Mouse (Mus musculus) layer of hippocampus, adult 2 months (tissue): ENCODE measurements around the gene Mettl24. TPM values are rescaled to one million over a fixed set of nuclear protein-coding genes. Genes with fewer than 3 reads are reported as not detected.

ENCODE experiments used
- DNase-seq, 2 experiments: peaks; one replicate each; pipeline ENCODE4 v3.0.0; 2022; ENCODE audit warnings: low spot score in 2 of 2
- H3K27ac ChIP-seq: fragments of 200-600 bp; 2 replicates; pipeline ENCODE4 v1.8.1; 2022
- H3K4me3 ChIP-seq: fragments of 200-600 bp; 2 replicates; pipeline ENCODE4 v1.8.1; 2022; ENCODE audit warnings: mild to moderate bottlenecking
- CTCF ChIP-seq: fragments of 200-600 bp; conservative IDR thresholded peaks from 2 replicates; pipeline ENCODE4 v1.8.1; 2022; ENCODE audit warnings: antibody characterized with exemption, mild to moderate bottlenecking, moderate library complexity
- total RNA-seq, 2 experiments: library from RNA; stranded (reverse); gene quantifications; 2 replicates each; pipeline ENCODE4 v1.2.3; 2021

Gene Mettl24
- total RNA-seq, 2 experiments from 2014 or later: 2.0 to 2.8 TPM

DNA sequence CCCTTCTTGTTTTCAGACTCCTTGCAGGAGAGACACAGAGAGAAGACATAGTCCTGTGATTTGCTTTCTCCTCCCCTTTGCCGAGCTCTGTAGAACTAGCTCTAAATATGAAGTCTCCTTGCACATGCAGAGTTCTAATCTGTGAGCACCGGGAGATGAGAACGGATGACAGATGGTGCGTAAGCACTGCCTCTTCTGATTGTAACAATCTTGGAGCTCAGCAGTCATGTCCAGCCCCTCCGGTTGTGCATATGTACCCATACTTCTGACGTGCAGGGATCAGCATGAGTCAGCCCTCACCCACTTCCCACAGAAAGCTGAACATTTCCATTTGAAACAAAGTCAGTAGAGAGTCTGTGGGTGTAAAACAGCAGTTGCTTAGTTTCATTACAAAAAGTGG, 5.2 kb downstream of the Mettl24 start:
- DNase-seq: peak; percentile 71 to 93
- no peak overlapping the region for H3K4me3 ChIP-seq
- H3K27ac ChIP-seq: peak overlapping the region; percentile 99
- TF ChIP-seq CTCF: no peak

DNA sequence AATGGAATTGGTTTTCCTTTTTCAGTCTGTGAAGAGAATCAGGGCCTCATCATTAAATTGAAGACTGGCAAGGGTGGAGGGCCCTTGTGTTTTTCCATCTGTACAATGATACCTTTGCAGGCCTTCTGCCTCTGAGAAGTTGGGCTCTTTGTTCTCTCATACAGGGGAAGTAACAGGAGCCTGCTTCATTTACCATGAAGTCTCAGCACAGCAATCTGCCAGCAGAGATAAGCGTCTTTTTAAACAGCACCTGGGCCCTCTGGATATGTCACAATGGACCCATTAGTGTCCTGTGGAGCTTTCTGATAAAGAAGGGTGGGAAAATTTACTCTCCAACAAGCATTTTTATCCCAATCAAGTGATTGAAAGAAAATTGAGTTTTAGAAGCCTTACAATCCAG, 5.8 kb downstream of the Mettl24 start:
- TF ChIP-seq CTCF: no peak
- H3K4me3 ChIP-seq: no peak overlapping the region
- no peak for DNase-seq
- peak overlapping the region; percentile 99 for H3K27ac ChIP-seq

DNA sequence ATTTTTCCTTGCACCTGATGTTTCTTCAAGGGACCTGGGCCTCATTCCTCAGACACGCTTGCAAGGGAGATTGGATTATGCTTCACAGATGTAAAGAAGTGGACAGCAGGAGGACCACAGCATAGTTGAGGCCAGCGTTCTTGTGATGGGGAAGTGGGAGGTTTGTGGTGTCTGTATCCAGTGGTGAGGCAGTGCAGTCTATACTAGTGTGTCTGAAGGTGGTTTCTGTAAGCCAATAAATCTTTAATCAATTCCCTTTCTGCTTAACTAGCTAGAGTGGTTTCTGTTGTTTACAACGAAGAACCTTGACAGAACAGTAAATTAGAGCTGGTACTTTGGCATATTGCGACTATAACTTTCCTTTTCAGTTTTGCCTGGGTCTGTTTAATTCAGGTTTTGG, 15.6 kb downstream of the Mettl24 start:
- DNase-seq: no peak
- Histone ChIP-seq H3K4me3 (no peak overlapping the region), H3K27ac (peak overlapping the region; percentile 61; the same call in 1 of the 2 replicates)
- no peak for TF ChIP-seq CTCF

DNA sequence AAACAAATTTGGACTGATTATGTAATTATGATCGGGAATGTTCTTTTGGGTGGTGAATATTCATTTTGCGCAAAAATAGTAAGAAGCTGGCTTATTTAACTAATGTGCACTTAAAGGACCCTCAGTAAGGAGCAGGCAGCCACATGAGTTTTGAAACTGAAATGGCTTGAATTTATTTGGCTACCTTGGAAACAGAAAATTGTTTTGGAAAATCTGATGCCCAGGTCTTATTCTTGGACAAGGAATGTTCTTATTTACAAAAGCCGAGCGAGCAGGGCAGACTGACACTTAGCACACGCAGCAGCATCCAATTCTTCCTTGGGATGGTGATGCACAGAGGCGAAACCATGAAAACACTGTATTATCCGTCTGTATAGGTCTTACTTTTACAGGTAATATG, 28.0 kb downstream of the Mettl24 start:
- Histone ChIP-seq H3K4me3 (no peak overlapping the region), H3K27ac (peak overlapping the region; percentile 75)
- TF ChIP-seq CTCF: no peak
- no peak for DNase-seq

DNA sequence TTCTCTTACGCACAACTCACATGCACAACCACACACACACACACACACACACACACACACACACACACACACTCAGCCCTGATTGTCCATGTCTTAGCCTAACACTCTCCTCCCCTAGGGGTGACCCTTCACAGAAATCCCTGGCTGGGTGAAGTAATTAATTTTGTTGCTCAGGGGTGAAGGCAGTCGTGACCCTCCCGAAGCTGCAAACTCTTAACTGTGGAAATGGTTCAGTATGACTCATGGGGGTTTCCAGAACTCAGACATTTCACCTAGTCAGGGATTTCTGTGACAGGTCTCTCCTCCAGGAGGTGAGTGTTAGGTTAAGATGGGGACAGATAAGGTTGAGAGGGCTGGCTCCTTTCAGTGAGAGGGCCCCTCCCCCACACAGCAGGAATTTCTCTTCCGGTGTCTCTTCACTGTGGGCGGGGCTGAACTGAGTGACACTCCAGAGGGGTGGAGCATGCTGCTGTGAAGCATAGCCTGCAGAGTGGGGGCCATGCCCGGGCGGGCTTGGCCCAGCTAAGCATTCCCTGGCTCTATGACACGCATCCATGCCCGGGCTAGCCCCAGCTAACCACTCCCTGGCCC, 30.0 kb downstream of the Mettl24 start:
- H3K27ac ChIP-seq: peak overlapping the region; percentile 92; the same call in 1 of the 2 replicates
- DNase-seq: no peak
- no peak overlapping the region for H3K4me3 ChIP-seq
- TF ChIP-seq CTCF: no peak

DNA sequence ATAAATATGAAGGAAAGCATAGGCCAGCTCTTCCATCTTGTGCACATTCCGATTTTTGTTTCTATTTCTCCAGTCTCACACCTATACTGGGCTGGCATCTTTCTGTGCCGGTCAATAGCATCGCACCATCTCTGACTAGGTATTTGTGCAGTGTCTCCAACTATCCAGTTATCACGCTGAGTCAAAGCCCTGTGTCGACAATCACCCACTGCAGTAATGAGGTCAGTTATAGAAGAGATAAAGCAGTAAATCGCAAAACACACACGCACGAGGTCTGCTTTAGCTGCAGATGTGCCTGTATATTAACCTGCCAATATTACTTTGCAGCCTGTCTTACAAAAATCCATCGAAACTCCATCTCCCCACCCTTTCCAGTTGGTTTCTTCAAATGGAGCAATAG, 30.7 kb downstream of the Mettl24 start:
- no peak for TF ChIP-seq CTCF
- no peak for DNase-seq
- no peak overlapping the region for H3K4me3 ChIP-seq
- peak overlapping the region; percentile 92; the same call in 1 of the 2 replicates for H3K27ac ChIP-seq

DNA sequence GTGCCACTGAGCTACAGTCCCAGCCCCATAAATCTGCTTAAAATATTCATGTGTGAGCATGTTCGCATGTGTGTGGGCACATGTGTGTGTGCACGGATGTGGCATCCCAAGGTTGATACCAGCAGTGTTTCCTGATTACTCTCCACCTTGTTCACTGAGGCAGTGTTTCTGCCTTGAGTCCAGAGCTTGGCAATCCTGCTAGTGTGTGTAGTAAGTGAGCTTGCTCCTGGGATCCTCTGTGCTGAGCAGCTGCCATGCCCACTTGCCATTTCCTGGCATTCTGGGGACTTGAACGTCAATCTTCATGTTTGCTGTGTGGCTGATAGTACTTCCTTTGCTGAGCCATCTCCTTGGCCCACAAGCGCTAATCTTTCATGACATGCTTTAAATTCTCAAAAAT, 32.1 kb downstream of the Mettl24 start:
- DNase-seq: no peak
- H3K27ac ChIP-seq: peak overlapping the region; percentile 92

DNA sequence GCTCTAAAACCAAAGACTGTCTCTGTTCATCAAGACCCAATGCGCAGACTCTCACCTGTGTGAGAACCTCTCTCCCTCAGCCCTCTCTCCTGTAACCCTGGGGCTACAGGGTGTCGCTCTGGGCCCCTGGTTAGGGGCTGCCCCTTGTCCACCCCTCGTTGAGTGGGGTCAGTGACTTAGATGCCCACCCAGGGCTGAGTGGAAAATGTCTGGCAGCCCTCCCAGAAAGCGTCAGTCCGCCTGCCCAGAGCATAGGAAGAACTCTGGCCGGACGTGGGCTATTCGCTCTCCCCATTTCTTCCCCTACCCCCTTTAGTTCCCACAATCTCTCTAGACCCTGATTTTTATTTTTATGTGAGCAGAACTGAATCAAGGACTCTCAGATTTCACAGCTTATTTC, 33.2 kb downstream of the Mettl24 start:
- Histone ChIP-seq H3K27ac (peak overlapping the region; percentile 92), H3K4me3 (no peak overlapping the region)
- no peak for DNase-seq
- no peak for TF ChIP-seq CTCF

More for the DNA sequence above, 32.1 kb downstream of the Mettl24 start:
- no peak overlapping the region for H3K4me3 ChIP-seq
- no peak for TF ChIP-seq CTCF

DNA sequence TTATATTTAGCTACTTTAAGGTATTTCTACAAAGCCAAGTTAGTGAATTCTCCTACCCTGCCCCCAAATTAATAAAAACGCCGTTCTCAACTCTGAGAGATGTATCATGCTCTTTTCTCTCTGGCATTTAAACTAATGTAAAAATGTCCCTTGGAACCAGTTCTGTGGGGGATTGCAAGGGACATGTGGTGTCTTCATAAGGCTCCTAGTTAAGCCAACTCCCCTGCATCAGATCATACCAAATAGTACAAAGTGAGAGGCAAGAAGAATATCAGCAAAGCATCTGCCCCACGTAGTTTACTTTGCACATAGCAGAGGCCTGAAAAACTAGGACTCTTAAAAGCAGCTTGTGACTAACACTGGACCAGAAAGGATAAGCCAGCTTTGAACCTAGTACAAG, 33.6 kb downstream of the Mettl24 start:
- peak in 1 of 2 experiments; percentile 62 for DNase-seq
- peak overlapping the region; percentile 92 for H3K27ac ChIP-seq
- no peak for TF ChIP-seq CTCF
- H3K4me3 ChIP-seq: no peak overlapping the region

DNA sequence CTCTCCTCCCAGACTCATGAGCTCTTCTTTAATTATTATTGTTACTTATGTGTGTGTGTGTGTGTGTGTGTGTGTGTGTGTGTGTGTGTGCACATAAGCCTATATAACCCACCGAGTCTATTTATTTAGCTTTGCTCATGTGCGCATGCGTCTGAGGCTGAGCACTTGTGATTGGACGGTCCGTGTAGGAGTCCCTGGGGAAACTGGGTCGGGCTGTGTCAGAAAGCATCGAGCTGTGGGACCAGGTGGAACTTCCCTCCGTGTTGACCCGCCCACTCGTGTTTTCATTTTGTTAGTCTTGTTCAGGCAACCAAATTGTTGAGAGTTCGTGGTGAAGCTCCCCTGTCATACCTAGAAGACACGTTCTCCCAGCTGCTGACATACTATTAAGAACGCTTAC, 35.3 kb downstream of the Mettl24 start:
- H3K4me3 ChIP-seq: no peak overlapping the region
- TF ChIP-seq CTCF: no peak
- H3K27ac ChIP-seq: no peak overlapping the region
- no peak for DNase-seq

DNA sequence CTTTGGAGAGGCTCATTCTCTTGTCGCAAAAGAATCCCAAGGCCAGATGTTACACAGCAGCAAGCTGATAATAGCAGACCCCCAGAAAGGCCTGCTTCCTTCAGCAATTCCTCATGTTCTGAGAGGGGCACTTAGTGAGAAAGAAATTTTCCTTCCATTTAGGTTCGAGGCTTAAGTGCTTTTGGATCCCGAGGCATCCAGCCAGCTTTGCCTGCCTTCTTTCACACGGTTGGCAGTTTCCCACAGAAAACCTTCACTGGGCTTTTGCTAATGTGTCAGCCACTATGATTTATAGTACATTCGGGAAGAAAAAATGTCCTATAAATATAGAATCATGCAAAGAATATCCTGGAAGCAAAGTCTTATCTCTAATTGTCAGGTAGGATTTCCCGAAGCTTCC, 36.0 kb downstream of the Mettl24 start:
- no peak overlapping the region for H3K4me3 ChIP-seq
- DNase-seq: no peak
- peak overlapping the region; percentile 86; the same call in 1 of the 2 replicates for H3K27ac ChIP-seq
- TF ChIP-seq CTCF: no peak

DNA sequence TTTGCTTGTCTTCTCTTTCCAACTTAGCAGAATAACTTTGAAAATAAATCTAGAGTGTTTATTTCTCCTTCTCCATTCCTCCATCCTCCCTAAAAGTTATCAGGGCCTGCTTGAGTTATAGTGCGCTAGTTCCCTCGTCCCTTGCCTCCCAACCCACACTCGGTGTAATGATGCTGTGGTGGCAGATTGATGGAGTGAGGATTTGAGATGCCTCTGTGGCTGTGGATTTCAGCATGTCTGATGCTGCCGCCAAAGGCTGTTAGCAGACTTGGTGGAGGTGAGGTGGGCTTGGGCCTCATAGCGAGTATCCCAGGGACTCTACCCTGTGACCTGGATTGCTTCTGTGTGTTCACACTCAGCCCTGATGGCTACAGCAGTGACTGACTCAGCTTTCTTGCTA, 37.8 kb downstream of the Mettl24 start:
- TF ChIP-seq CTCF: no peak
- DNase-seq: no peak
- Histone ChIP-seq H3K27ac (peak overlapping the region; percentile 86), H3K4me3 (no peak overlapping the region)

DNA sequence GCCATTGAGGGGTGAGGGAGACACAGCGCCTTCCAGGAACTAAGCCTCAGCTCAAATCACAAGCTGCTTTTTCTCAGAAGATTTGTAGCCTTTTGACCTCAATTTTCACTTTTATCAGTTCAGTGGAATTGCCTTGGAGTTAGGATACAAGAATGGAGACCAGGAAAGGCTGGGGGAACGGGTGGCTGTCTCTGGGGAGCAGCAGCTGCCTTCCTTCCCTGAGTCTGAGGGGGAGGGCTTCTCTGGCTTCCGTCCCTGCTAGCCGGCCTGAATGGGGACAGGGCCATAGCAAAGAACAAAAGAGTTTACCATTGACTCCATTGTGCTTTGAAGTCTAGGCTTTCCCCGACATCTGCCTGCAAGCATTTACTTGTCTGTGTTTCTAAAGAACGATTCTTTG, 41.3 kb downstream of the Mettl24 start:
- no peak overlapping the region for H3K4me3 ChIP-seq
- H3K27ac ChIP-seq: peak overlapping the region; percentile 91
- TF ChIP-seq CTCF: no peak
- no peak for DNase-seq

DNA sequence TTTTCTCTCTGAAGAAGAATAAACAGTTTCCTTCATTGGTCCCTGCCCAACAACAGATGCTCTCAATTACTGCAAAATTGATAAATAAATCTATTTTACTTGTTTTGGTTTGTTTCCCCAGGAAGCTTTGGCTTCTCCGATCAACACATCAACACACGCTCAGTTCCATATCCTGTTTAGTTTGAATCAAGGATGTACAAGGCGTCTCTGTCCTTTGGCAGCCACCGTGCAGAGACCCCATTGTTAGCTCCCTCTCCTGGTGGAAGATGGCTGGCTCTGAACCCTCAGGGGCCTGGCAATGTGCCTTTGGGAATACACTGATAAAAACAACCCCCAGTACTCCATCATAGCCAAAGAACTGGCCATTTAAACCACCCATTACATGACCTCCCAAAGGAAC, 42.0 kb downstream of the Mettl24 start:
- no peak overlapping the region for H3K4me3 ChIP-seq
- DNase-seq: no peak
- peak overlapping the region; percentile 91 for H3K27ac ChIP-seq
- TF ChIP-seq CTCF: peak; percentile 50
